Mouse (Mus musculus): Measurements from ENCODE around the gene Bcl9l. TPM values are rescaled to one million over a fixed set of nuclear protein-coding genes. Genes with fewer than 3 reads are reported as not detected.

Gene Bcl9l
- polyA plus RNA-seq, 1 experiment from 2014 or later, result 11.6 TPM

DNA sequence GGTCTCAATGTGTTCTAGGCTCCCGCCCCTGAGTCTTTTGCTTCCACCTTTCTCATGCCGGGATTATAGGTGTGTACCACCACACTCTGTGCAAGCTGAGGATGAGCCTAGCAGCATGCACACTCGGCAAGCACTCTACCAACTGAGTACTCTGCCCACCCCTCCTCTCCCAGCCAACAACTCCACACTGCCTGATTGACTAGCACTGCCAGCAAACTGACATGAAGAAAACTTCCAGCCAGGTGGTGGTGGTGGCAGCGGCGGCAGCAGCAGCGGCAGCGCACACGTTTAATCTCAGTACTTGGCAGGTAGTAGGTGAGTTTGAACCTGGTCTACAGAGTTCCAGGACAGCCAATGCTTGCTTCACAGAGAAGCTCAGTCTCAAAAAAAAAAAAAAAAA lies 43.0 kb downstream of the Bcl9l start:
- Histone ChIP-seq H3K36me3 (replicated peaks; ENCODE audit: control insufficient read depth, insufficient read depth) (no peaks in the 10 kb centered on the region), H3K4me2 (replicated peaks) (no peak overlapping the region), H3K9me3 (ENCODE audit: control insufficient read depth, low read length) (no peaks in the 10 kb centered on the region), H3K27me3 (ENCODE audit: control insufficient read depth, insufficient read depth, low read length) (no peaks in the 10 kb centered on the region), H3K4me1 (replicated peaks; ENCODE audit: control insufficient read depth, insufficient read depth, low read length) (no peaks in the 10 kb centered on the region), H3K9ac (no peak overlapping the region), H3K27ac (no peak overlapping the region), H3K4me3 (replicated peaks; ENCODE audit: low read length) (no peak overlapping the region)
- no peak for DNase-seq (ENCODE audit: low spot score)
- no peak for ATAC-seq (ENCODE audit: low FRiP score)
- WGBS, result 90% methylated on average over 8 of the region's 8 CpGs

DNA sequence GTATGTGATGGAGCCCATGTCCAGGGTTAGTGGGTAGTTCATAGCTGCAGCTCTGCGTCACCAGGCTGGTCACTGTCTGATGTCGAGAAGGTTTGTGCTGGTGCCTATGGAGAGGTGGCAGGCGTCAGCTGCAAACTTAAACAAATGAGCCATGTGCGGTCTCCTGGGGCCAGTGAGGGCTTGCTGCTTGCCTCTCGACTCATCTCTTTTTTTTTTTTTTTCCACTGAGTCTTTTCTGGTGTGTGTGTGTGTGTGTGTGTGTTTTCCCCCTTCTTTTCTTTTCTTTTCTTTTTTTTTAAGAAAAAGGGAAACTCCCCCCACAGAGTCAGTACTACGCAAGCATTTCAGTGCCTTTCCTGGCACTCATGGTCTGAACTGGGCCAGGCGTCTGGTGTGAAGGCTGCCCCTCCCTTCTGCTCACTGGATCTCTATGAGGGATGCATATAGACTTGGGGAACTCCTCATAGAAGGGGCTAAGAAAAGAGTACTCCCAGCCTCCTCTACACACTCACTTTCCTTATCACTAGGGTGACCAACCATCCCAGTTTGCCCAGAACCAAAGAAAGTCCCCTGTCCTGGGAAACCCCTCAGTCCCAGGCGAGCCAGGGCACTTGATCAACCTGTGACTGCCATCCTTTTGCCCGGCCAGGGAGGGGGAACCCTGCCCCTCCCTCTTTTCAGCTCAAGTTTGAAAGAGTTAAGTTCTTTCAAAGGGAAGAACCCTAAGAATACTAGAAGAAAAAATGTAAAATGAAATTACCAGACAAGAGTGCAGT lies 43.9 kb downstream of the Bcl9l start:
- ATAC-seq (ENCODE audit: low FRiP score), result no peak
- no peak overlapping the region for H3K27ac ChIP-seq
- WGBS, result 52% methylated on average over 9 of the region's 9 CpGs
- no peak for DNase-seq (ENCODE audit: low spot score)
- H3K9me3 ChIP-seq (ENCODE audit: control insufficient read depth, low read length), result no peaks in the 10 kb centered on the region
- no peaks in the 10 kb centered on the region for H3K4me1 ChIP-seq (replicated peaks; ENCODE audit: control insufficient read depth, insufficient read depth, low read length)
- H3K4me2 ChIP-seq (replicated peaks), result no peak overlapping the region
- H3K27me3 ChIP-seq (ENCODE audit: control insufficient read depth, insufficient read depth, low read length), result no peaks in the 10 kb centered on the region
- no peaks in the 10 kb centered on the region for H3K36me3 ChIP-seq (replicated peaks; ENCODE audit: control insufficient read depth, insufficient read depth)
- H3K4me3 ChIP-seq (replicated peaks; ENCODE audit: low read length), result no peak overlapping the region
- H3K9ac ChIP-seq, result no peak overlapping the region

DNA sequence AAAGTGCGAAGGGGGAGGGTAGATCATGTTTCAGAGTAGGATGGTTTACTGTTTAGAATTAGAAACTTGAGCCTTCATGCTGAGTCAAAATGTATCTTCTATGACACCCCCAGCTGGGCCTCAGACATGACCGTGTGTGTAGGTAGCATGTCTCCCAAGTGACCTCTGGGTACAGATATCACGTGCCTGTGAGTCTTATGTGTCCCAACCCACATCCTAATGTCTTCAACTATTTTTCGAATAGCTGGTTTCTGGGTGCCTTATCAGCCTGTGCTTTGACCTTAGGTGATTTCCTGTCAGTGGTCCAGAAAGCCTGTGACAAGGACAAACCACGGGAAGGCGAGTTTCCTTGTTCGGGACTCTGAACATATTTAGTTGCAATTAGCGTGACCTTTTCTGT lies 45.7 kb downstream of the Bcl9l start:
- Histone ChIP-seq H3K27ac (no peak overlapping the region), H3K4me1 (replicated peaks; ENCODE audit: control insufficient read depth, insufficient read depth, low read length) (no peaks in the 10 kb centered on the region), H3K4me3 (replicated peaks; ENCODE audit: low read length) (no peak overlapping the region), H3K9me3 (ENCODE audit: control insufficient read depth, low read length) (no peaks in the 10 kb centered on the region), H3K9ac (no peak overlapping the region), H3K4me2 (replicated peaks) (no peak overlapping the region), H3K36me3 (replicated peaks; ENCODE audit: control insufficient read depth, insufficient read depth) (no peaks in the 10 kb centered on the region), H3K27me3 (ENCODE audit: control insufficient read depth, insufficient read depth, low read length) (no peaks in the 10 kb centered on the region)
- ATAC-seq (ENCODE audit: low FRiP score) (no peak), DNase-seq (ENCODE audit: low spot score) (no peak)
- 79% methylated on average over 8 of the region's 8 CpGs for WGBS

DNA sequence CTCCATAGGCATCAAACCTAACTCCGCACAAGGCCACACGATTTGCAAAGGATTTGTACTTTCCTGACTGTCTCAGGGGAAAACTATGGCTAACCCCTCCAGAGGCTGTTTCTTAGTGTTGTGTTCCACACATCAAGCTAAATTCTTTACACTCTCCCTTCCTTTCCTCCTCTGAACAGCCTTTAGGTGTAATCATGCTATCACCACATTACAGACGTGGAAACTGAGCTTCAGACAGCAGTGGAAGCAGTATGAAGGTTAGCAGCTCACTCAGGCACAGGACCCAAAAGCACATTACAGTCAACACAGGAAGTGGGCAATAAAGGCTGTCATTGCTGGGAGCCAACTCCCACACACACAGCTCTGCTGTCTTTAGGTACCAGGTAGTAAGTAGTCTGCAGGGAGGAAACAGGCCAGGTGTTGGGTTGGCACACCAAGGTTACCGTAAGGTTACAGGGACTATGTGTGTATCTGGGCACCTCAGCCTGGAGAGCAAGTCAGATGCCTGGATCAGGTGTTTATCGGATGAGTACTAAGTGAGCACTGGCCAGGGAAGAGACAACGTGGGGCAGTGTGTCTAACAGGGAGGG lies 50.5 kb downstream of the Bcl9l start:
- no peak for DNase-seq (ENCODE audit: low spot score)
- no peaks in the 10 kb centered on the region for H3K36me3 ChIP-seq (replicated peaks; ENCODE audit: control insufficient read depth, insufficient read depth)
- no peak overlapping the region for H3K4me2 ChIP-seq (replicated peaks)
- no peak for ATAC-seq (ENCODE audit: low FRiP score)
- H3K4me1 ChIP-seq (replicated peaks; ENCODE audit: control insufficient read depth, insufficient read depth, low read length), result no peaks in the 10 kb centered on the region
- H3K27ac ChIP-seq, result no peak overlapping the region
- no peaks in the 10 kb centered on the region for H3K27me3 ChIP-seq (ENCODE audit: control insufficient read depth, insufficient read depth, low read length)
- WGBS, result 86% methylated on average over 6 of the region's 6 CpGs
- H3K9me3 ChIP-seq (ENCODE audit: control insufficient read depth, low read length), result no peaks in the 10 kb centered on the region
- no peak overlapping the region for H3K9ac ChIP-seq
- no peak overlapping the region for H3K4me3 ChIP-seq (replicated peaks; ENCODE audit: low read length)

DNA sequence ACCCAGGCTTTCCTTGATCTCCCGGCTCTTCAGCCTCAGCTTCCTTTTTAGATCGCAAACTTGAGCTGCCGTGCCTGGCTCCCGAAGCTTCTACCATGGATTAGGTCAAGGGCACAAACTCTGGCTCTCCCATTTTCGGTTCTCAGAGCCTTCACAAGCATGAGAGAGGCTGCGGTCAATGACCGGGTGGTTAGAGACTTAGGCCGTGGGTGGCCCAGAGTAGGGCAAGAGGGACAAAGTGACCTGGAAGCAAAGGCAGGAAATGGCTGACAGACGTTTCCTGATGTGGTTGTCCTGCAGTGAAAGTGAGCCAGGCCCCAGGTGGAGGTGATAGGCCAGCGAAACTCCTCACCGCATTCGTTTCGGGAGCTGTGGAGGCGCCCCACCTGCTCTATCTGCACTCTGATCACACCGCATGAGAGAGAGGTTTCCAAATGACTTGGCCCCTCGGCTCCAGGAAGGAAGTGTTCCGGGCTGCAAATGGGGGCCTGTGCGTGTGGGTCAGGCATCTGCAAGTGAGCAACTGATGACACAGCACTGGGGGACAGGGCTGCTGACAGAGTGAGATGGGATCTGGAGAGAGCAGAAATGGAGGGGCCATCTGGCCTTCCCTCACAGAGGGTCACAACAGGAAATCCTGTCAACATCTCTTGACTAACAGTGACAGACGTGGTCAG lies 55.1 kb downstream of the Bcl9l start:
- DNase-seq (ENCODE audit: low spot score) (no peak), ATAC-seq (ENCODE audit: low FRiP score) (no peak)
- Histone ChIP-seq H3K4me2 (replicated peaks) (no peak overlapping the region), H3K36me3 (replicated peaks; ENCODE audit: control insufficient read depth, insufficient read depth) (no peaks in the 10 kb centered on the region), H3K4me3 (replicated peaks; ENCODE audit: low read length) (no peak overlapping the region), H3K27me3 (ENCODE audit: control insufficient read depth, insufficient read depth, low read length) (no peaks in the 10 kb centered on the region), H3K9me3 (ENCODE audit: control insufficient read depth, low read length) (no peaks in the 10 kb centered on the region), H3K27ac (no peak overlapping the region), H3K9ac (no peak overlapping the region), H3K4me1 (replicated peaks; ENCODE audit: control insufficient read depth, insufficient read depth, low read length) (no peaks in the 10 kb centered on the region)
- 79% methylated on average over 19 of the region's 19 CpGs for WGBS

DNA sequence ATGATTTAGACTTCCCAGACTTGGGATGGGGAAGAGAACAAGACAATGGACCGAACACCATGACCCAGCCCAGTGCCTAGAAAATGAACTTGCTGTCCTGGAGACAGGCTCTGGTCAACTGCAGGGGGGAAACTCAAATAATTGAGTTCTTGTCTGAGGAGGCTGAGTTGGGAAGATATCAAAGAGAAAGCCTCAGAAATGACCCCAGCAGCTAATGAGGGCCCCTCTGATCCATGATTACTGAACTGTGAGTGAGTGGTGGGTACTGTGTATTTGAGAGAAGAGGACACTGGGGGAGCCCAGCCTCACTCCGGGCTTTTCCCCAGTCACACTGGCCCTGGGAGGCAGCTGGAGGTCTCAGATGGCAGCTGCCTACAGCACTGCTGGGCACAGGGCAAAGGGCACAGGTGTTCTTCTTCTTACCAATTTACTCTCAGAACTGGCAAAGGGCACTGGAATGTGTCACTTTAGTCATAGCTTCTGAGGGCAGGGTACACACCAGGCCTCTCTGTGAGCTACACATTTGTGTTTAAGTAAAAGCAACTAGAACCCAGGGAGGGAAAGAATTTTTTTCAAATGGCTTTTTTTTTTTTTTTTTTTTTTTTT lies 57.3 kb downstream of the Bcl9l start:
- Histone ChIP-seq H3K4me3 (replicated peaks; ENCODE audit: low read length) (no peak overlapping the region), H3K4me1 (replicated peaks; ENCODE audit: control insufficient read depth, insufficient read depth, low read length) (no peaks in the 10 kb centered on the region), H3K27me3 (ENCODE audit: control insufficient read depth, insufficient read depth, low read length) (no peaks in the 10 kb centered on the region), H3K9ac (no peak overlapping the region), H3K4me2 (replicated peaks) (no peak overlapping the region), H3K9me3 (ENCODE audit: control insufficient read depth, low read length) (no peaks in the 10 kb centered on the region), H3K36me3 (replicated peaks; ENCODE audit: control insufficient read depth, insufficient read depth) (no peaks in the 10 kb centered on the region), H3K27ac (no peak overlapping the region)
- ATAC-seq (ENCODE audit: low FRiP score), result no peak
- 65% methylated on average over 2 of the region's 2 CpGs for WGBS
- DNase-seq (ENCODE audit: low spot score), result no peak

DNA sequence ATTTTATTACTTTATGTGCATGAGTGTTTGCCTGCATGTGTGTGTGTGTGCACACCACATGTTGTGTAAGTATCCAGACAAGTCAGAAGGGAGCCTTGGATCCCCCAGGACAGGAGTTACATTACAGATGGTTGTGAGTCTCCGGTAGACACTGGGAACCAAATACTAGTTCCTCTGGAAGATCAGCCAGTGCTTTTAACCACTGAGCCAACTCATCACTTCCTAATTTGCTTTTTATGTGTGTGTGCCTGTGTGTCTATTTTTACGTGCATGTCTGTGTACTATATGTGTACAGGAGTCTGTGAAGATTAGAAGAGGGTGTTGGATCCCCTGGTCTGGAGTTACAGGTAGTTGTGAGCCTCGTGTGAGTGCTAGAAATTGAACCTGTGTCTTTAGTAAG lies 58.1 kb downstream of the Bcl9l start:
- H3K4me2 ChIP-seq (replicated peaks), result no peak overlapping the region
- H3K9ac ChIP-seq, result no peak overlapping the region

DNA sequence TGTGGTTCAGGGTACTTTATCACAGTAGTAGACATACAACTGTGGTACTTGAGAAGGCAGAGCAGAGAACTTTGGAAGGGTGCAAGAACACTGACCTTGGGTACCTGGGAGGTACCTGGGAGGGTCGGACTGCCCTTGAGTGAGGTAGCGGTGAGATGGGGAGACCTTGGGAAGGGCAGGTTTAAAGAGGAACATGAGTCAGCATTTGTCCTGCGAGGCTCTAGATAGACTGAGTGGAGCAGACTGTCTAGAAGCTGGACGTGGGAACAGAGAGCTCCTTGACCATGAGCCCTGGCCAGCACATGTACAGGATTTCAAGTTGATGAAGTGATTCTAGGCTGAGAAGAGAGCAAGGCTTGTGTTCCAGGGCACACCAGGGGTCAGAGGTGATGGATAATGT lies 59.7 kb downstream of the Bcl9l start:
- Histone ChIP-seq H3K4me2 (replicated peaks) (no peak overlapping the region), H3K27ac (no peak overlapping the region), H3K9me3 (ENCODE audit: control insufficient read depth, low read length) (no peaks in the 10 kb centered on the region), H3K36me3 (replicated peaks; ENCODE audit: control insufficient read depth, insufficient read depth) (no peaks in the 10 kb centered on the region), H3K4me1 (replicated peaks; ENCODE audit: control insufficient read depth, insufficient read depth, low read length) (no peaks in the 10 kb centered on the region), H3K9ac (no peak overlapping the region), H3K27me3 (ENCODE audit: control insufficient read depth, insufficient read depth, low read length) (no peaks in the 10 kb centered on the region), H3K4me3 (replicated peaks; ENCODE audit: low read length) (no peak overlapping the region)
- no peak for ATAC-seq (ENCODE audit: low FRiP score)
- WGBS, result 89% methylated on average over 4 of the region's 4 CpGs
- no peak for DNase-seq (ENCODE audit: low spot score)

More for the DNA sequence above, 58.1 kb downstream of the Bcl9l start:
- no peaks in the 10 kb centered on the region for H3K36me3 ChIP-seq (replicated peaks; ENCODE audit: control insufficient read depth, insufficient read depth)
- H3K4me1 ChIP-seq (replicated peaks; ENCODE audit: control insufficient read depth, insufficient read depth, low read length), result no peaks in the 10 kb centered on the region
- no peak overlapping the region for H3K27ac ChIP-seq
- H3K27me3 ChIP-seq (ENCODE audit: control insufficient read depth, insufficient read depth, low read length), result no peaks in the 10 kb centered on the region
- ATAC-seq (ENCODE audit: low FRiP score), result no peak
- no peak for DNase-seq (ENCODE audit: low spot score)
- H3K9me3 ChIP-seq (ENCODE audit: control insufficient read depth, low read length), result no peaks in the 10 kb centered on the region
- no peak overlapping the region for H3K4me3 ChIP-seq (replicated peaks; ENCODE audit: low read length)
- 87% methylated on average over 3 of the region's 3 CpGs for WGBS

DNA sequence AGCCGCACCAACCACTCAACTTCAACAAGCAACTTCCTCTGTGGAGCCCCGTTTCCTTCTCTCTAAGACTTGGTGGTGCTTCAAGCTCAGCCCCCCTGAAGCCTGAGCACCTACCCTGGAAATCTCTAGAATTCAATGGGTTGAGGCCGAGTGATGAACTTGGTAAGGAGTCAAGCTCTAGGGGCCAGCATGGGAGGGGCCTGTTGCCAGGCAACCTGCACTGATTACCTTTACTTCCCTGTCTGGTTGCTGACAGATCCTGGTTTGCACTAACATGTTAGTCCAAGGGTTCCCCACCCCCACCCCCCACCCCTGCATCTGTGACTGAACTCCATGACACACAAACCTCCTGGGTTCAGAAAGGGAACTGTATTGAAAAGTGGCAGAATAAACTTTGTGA lies 62.4 kb downstream of the Bcl9l start:
- 80% methylated on average over 3 of the region's 3 CpGs for WGBS

More for the DNA sequence above, 62.4 kb downstream of the Bcl9l start:
- Histone ChIP-seq H3K4me3 (replicated peaks; ENCODE audit: low read length) (no peak overlapping the region), H3K27ac (no peak overlapping the region), H3K4me1 (replicated peaks; ENCODE audit: control insufficient read depth, insufficient read depth, low read length) (no peaks in the 10 kb centered on the region), H3K4me2 (replicated peaks) (no peak overlapping the region), H3K9me3 (ENCODE audit: control insufficient read depth, low read length) (no peaks in the 10 kb centered on the region), H3K9ac (no peak overlapping the region), H3K36me3 (replicated peaks; ENCODE audit: control insufficient read depth, insufficient read depth) (no peaks in the 10 kb centered on the region), H3K27me3 (ENCODE audit: control insufficient read depth, insufficient read depth, low read length) (no peaks in the 10 kb centered on the region)
- ATAC-seq (ENCODE audit: low FRiP score) (no peak), DNase-seq (ENCODE audit: low spot score) (no peak)
